Mouse (Mus musculus) gastrocnemius, postnatal 36 days (tissue): ENCODE results near the gene Arhgdib. TPM values are rescaled to one million over a fixed set of nuclear protein-coding genes. Genes with fewer than 3 reads are reported as not detected.

ENCODE experiments used
- DNase-seq, 2 experiments: peaks; one replicate each; pipeline ENCODE4 v3.0.0; 2022
- intact Hi-C: fragments of 180-260 bp; cut with DNase I; formaldehyde crosslinking; loops from one replicate; pipeline ENCODE4 v1.15.1; 2025
- total RNA-seq, 2 experiments: library from RNA; stranded (reverse); gene quantifications; 2 replicates each; pipeline ENCODE4 v1.2.3; 2021

The Arhgdib gene
- total RNA-seq, 2 experiments from 2014 or later = 7.1 to 7.7 TPM

DNA sequence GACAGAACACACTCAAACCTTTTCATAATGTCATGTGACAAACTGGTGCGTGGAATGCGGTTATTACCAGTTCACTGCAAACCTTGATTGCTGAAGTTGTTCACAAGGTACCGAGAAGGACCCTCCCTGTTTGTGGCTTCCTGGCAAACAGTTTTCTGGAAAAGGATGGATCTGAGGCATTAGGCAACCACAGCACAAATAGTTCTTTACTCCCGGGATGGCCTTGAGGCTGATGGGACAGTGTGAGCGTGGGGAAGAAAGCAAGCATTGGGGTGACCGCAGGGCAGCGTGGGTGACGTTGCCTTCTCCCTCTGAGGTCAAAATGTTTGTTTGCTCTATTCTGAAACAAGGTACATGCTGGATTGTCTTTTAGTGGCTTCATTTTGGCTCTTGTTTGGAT is 13.0 kb upstream of the Arhgdib start:
- DNase-seq = no peak
- intact Hi-C loops = no loop called here

DNA sequence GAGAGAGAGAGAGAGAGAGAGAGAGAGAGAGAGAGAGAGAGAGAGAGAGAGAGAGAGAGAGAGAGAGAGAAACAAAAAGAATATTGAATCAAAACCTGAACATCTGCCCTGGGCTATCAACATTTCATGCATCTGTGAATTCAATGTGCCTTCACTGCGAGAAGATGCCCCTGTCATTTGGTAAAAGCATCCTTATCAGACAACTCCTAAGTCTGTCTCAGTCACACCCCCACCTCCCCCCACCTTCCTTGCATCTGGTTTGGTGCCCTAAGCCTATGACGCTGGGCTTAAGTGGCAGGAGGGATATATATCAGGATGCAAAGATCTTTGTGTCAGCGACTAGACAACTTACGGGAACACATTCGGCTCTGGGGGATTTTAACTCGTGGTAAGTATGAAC is 12.5 kb upstream of the Arhgdib start:
- no peak for DNase-seq
- intact Hi-C loops = no loop called here

DNA sequence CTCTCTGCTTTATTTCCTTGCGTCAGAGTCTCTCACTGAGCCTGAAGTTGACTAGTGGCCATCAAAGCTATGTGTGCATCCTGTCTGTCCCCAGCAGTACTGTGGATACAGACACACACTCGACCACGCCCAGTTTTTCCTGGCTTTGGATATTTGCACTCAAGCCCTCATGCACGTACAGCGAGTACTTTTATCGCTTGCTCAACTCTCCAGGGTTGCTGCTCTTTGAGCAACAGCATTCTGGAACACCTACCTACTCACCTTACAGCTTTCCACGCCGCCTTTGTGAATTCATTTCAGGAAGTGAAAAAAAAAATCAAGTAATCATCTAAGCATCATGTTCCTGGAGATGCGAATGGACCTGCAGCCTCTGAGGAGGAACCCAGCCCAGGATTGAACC is 11.2 kb upstream of the Arhgdib start:
- no peak for DNase-seq
- intact Hi-C loops = no loop called here

DNA sequence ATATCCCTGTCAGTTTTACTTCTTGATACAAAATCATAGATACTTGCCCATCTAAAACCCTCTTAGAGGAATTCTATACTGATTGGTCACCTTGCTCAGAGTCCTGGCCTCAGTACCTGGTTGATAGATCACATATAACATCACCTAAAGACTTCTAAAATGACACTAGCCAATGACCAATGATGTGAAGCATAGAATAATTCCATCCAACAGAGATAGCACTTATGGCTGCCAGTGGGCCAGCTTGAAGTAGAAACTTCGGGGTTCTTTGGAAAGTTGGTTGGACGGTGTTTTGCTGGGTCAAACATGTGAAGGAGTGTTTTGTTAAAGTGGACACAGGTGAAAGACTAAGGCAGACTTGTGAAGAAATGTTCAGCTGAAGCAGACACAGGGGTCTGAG is 8.5 kb upstream of the Arhgdib start:
- intact Hi-C loops = no loop called here
- no peak for DNase-seq

DNA sequence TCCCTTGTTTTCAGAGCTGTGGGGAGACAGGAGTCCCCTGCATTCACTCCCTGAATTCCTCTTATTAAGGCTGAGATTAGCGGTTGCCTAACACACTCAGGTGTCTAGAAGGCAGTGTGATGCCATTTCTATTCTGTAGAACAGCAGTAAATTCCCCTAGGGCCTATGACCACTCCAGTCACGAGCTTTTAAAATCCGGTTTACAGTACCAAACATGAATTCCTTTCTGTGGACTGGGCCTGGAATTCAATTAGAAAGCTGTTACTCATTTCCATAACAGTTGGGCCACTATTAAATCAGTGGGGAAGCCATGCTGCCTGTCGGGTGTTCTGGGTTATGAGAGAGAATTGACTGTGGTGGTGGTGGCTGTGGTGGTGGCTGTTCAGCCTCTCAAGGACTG is 6.0 kb upstream of the Arhgdib start:
- DNase-seq = no peak
- intact Hi-C loops = no loop called here

DNA sequence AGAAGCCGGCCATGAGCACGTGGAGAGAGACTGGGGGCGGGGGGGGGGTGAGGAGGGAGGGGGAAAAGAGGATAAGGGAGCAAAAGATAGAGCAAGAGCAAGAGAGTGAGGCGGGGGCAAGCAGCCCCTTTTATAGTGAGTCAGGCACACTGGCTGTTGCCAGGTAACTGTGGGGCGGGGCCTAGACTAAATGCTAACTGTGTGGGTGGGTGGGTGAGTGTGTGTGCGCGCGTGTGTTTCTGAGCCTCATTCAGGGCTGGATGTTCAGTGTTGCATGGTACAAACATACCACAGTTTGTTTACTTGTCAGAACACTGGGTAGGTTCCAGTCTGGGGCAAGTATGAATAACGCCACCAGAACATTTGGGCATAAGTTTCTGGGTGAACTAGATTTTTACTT is 5.2 kb upstream of the Arhgdib start:
- intact Hi-C loops = no loop called here
- no peak for DNase-seq

DNA sequence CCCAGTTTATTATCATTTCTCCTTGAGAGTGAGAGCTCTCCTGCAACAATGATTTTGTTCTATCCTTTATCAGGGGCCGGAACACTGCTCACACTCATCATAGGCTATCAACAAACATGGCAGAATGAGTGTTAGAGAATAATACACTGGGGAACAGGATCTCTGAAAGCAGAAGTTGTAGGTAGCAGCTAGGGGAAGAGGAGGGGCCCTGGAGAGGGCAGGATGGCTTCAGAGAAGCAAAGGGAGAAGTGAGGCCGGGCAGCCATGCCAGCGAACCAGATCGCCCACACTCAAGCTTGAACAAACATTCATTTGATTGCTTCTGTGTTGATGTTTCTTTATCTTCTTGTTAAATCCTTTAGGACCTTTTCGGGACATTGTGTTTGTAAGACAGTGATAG is 4.5 kb upstream of the Arhgdib start:
- DNase-seq = no peak
- intact Hi-C loops = no loop called here

DNA sequence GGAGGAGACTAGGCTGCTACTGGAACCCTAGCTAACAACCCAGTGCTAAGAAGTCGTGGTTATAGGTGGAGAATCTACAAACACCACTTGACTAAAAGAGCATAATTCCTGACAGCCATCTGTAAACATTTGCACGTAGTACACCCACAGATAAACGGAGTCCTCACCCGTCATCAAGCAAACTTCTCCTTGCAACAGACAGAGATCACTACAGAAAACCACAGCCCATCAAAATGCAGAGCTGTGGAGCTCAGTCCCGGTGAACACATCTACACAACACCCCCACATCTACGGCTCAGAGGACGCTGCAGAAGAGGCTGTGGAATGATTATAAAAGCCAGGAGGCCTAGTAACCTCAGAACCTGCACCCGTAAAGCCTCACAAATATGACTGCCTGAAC is 2.8 kb upstream of the Arhgdib start:
- intact Hi-C loops = no loop called here
- no peak for DNase-seq

DNA sequence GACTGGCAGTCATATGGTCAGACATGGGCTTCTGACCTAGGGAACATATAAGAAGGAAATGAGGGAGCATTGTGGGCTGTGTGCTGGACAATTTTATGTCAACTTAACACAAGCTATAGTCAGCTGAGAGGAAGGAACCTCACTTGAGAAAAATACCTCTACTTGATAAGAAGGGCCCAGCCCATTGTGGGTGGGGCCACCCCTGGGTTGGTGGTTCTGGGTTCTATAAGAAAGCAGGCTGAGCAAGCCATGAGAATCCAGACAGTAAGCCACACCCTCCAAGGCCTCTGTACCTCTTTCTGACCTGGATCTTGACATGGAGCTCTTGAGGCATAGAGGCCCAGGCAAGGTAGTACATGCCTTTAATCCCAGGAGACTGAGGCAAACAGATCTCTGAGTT is 1.7 kb upstream of the Arhgdib start:
- DNase-seq = no peak
- intact Hi-C loops = no loop called here

DNA sequence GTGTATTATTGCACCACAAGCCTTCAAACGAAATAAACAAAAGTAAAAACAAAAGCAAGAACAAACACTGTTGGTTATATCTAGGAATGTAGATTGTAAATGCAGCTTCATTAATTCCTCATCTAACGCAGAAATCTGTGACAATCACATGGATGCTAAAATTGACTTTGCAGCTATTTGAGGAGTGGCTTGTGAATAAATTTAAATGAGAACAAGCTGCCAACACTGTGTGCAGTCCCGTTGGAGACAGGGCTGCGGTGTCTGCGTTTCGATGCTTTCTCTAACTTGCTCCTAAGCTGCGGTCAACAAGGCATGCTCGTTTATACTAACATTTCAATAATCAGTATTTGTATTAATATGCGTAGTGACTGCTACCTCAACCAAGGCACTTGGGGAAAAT is 581 bp upstream of the Arhgdib start:
- intact Hi-C loops = no loop called here
- DNase-seq = no peak

DNA sequence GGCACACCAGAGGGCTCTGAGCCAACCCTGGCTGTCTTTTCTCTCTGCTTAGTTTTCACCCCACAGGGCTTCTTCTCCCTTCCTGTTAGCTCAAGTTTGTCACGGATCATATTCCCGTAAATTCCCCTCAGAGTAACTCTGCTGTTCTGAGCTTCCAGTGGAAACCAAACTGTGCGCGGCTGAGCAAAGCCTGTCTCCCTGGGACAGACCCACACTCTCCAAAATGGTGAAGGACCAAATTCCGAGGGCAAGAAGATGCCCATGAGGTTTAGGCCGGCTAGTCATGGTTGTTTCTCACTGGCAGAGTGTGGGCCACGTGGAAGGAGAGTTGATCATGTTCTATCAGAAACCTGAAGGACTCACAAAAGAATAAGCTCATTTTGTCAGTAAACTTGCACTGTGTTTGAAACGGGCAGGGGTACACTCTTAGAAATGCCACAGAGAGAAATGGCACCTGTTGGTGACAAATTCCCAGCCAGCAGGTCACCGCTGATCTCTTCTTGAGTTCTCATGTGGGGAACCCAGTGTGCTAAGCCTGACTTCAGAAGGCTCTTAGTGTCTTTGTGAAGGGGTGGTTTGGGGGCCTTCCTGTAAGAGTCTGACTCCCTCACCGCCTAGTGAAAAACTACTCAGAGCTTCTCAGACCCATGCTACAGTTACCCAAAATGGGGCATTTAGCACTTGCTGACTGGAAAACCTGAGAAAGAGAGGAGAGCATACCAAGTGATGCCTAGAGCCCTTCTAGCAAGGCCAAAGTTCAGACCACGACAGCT is 1.3 kb downstream of the Arhgdib start:
- intact Hi-C loops = no loop called here
- no peak for DNase-seq

DNA sequence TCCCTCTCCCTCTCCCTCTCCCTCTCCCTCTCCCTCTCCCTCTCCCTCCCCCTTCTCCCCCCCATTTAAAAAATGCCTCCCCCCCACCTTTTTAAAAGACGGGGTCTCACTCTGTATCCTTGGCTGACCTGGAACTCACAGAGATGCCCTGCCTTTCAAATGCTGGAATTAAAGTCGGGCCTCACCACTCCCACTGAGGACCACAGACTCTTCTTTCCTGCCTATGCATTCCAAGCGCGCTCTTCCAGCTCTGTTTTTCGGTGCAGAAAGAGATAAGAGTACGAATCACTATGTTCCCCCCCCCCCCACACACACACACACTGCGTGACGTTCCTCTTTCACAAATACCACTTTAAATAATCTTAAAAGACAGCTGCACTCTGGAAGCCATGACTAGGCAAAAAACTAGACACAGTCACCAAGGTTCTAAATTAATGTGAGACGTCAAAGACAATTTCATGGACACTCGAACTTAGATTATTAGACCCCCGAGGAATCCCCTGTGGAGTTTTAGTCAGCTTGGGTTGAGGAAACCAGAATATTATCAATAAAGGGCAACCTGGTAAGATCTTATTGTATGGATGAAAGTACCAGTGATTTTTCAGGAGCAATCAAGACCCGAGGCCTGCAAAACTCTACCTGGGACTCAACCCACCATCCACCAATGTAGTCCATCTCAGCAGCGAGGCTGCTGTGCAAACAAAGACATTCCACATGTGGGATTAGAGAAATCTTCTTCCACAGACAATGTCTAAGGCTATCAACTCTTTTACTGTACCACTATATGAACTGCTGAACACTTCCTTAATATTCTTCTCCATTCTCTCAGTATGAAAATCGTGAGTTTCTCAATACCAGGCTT is 2.1 kb downstream of the Arhgdib start:
- DNase-seq = no peak
- intact Hi-C loops = no loop called here

DNA sequence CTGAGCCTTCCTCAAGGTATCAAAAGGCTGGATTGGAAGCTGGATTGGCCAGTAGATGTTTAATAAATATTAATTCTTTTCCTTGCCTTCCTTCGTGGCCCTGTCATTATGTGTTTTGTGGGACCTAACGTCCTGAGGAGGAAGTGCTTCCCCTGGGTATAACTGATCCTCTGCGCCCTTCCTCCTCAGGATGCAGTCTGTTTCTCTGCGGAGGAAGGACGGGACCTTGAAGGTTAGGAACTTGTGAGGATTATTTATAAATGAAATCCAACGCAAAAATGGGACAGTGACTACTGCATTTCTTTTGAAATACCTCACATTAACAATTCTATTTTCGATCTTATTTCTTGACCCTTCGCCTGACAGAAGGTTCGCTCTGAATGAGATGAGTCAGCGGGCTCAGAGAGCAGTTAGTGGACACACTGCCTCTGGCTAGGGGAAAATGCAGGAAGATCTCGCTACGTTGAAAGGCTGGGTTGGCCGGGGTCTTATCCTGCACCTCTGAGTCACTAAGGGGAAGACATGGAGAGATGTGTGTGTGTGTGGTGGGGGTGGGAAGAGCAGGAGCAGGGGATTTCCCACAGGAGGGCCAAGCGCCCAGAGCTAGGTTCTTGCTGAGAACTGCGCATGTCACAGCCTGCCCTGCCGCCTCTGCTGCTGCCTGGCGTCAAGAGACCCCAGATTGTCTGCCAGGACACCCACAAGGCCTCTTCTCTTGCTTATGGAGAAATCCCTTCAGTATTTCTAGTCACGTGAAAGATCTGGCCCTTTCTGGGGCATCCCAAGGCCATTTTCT is 3.2 kb downstream of the Arhgdib start:
- peak in 1 of 2 experiments; percentile 20 for DNase-seq
- intact Hi-C loops = no loop called here

DNA sequence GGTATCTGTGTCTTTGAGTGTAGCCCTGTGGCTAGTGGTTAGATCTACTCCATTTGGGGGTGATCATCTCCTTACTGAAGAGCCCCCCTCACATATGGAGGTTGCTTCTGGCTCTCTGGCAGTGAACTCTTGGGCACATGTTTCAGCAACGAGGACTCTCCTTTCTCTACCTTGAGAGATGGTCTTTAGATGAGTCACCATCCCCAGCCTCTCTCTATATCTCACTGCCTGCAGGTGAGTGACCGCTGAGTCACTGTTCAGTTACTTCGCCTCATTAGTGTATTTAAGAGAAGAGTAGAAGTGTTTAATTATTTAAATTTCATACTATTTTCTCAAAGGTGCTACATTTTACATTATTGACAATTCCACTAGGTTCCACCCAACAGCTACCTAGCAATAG is 4.6 kb downstream of the Arhgdib start:
- intact Hi-C loops = no loop called here
- no peak for DNase-seq

DNA sequence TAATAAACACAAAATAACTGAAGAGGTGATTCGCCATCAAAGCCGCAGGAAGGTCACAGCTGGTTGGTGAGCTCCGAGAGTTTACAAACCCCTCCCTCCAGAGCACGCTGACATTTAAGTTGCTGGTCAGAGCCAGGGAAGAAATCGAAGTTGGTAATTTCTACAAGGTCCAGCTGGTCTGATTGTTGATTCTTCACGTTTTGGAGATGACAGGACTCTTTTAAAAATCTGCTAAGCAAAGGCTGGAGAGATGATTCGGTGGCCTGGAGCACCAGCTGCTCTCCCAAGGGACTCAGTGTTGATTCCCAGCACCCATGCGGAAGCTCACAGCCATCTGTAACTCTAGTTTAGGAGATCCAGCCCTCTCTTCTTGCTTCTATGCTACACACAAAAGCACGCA is 5.3 kb downstream of the Arhgdib start:
- intact Hi-C loops = no loop called here

DNA sequence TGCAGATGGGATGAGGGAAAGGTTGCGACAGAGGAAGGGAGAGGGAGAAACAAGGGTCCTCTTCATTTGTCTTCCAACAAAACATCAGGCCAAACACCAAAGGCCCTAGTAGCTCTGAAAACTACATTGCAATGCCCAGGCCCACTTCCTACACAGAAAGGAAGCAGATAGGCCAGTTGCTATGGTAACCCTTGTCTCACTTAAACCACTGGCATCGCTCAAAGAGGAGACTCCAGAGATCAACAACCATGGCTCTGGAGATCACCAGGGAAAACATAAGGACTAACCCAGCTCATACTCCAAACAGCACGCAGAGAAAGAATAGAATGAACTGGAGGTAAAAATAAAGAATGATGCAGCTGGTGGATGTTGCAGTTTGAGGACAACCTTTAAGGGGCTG is 6.5 kb downstream of the Arhgdib start:
- intact Hi-C loops = no loop called here
- no peak for DNase-seq

More for the DNA sequence above, 5.3 kb downstream of the Arhgdib start:
- DNase-seq = no peak

DNA sequence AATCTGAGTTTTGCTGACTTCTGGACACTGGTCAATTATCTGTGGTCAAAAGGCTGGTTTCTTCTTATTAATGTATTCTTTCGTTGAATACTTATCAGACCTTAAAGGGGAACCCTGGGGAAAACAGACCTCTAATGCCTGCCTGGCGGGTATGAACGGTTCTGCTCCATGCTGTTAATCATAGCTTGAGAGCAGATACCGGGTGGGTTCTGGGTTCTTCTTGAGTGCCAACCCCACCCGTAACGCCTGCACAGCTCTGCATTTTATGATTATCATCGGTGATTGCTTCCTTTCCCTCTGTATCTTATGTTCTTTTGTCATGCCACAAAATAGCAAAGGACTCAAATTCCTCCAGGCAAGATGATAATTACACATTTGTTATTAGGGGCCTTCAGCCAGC is 7.6 kb downstream of the Arhgdib start:
- intact Hi-C loops = loop anchor here (5.0 kb wide), 1 partner anchor 33 kb away; no protein-coding TSS in a partner anchor
- no peak for DNase-seq

DNA sequence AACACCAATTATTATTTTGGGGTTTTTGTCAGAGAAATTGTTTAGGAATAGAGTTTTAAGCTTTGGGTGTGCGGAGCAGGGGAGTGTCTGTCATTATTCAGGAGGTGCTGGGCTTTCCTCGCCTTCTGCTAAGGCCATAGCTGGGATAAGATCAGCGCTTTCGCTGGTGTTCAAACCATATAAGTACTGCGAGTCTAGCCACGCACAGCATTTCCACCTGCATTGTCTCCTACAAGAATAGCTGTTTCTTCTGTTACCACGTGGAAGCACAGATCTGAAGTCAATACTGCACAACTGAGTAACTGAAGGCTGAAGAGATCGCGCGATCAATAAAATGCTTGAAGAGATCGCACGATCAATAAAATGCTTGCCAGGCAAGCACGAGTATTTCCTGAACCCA is 10.5 kb downstream of the Arhgdib start:
- intact Hi-C loops = loop anchor here (5.0 kb wide), 1 partner anchor 36 kb away; no protein-coding TSS in a partner anchor
- DNase-seq = no peak

DNA sequence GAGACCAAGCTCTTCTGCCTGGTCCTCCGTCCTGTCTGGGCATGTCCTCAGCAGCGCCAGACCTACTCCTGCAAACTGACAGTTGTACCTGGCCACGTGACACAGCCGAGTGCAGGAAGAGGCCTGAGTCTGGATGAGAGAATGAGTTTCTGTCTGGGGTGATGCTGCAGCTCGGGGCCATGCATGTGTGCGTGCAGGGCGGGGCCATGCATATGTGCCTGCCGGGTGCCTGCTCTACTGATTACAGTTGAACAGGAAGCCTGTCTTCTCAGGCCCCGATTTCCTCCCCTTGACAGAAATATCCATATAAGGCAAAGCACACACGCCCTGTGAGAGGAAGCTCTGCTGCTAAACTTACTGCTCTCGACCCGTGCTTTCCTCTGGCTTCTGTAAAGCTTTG is 11.0 kb downstream of the Arhgdib start:
- DNase-seq = no peak
- intact Hi-C loops = loop anchor here (5.0 kb wide), 1 partner anchor 37 kb away; no protein-coding TSS in a partner anchor

DNA sequence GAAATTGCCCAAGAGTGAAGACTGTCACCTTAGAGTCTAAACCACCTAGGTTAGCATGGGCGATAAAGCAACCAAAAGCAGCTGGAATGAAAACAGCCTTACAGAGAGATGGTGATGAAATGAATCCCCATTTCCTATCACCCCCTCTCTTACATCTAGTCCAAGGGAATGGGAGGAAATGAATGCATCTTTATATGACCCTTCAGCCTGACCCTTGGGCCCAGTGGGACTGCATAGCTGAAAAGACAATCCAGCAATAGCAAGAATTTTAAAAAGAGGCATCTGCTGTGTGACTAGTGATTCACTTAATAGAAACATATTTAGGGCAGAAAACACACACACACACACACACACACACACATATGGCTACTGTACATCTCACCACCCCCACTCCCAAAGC is 14.1 kb downstream of the Arhgdib start:
- DNase-seq = no peak
- intact Hi-C loops = no loop called here

DNA sequence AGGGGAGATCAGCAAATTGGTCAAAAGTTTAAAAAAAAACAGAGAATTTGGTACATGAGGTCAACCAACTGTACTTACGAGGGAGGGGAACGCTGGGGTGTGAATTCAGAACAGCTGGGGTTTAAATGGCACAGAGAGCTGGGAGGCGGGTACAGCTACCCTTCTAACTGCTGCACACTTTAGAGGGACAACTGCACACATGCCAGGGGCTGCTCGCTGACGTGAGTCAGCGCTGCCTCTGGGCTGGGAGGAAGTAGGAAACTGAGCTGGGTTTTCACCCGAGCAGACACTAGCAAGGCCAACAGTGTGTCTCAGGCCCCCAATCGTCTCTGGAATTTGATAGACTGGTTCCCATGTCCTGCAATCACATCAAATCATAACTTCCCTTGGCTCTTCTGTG is 16.6 kb downstream of the Arhgdib start:
- DNase-seq = no peak
- intact Hi-C loops = no loop called here
